Mouse (Mus musculus) heart, embryonic 14.5 days (tissue): ENCODE measurements around the gene AC124502.3. TPM values are rescaled to one million over a fixed set of nuclear protein-coding genes. Genes with fewer than 3 reads are reported as not detected.
"Not testable (repeated sequence)": the region's sequence is repeated elsewhere in the genome, so short reads cannot be mapped to it uniquely, and the experiment has no call there.

Source experiments
- ATAC-seq: fragments of 200-750 bp; cut with Nextera tagmentation; 2 replicates; pipeline ENCODE4 v1.8.0; 2017; ENCODE audit warnings: low read depth, moderate TSS enrichment; ENCODE audit not compliant: insufficient number of reproducible peaks, insufficient read depth, low FRiP score
- H3K27ac ChIP-seq, 2 experiments: fragments of 200-500 bp in 1 of 2; fragments of 300-500 bp in 1 of 2; sonication (generic) in 1 of 2; replicated peaks in 1 of 2; 2 replicates each; pipeline ENCODE4 v1.5.1; 2012 to 2014; ENCODE audit warnings: low read depth in 2 of 2, low read length in 2 of 2, control low read depth in 1 of 2, mild to moderate bottlenecking in 1 of 2, mixed read lengths in 1 of 2; ENCODE audit not compliant: control insufficient read depth in 1 of 2, insufficient read depth in 1 of 2
- H3K27me3 ChIP-seq: fragments of 300-500 bp; sonication (generic); 2 replicates; pipeline ENCODE4 v1.6.1; 2014; ENCODE audit warnings: mild to moderate bottlenecking, low read length, control low read depth; ENCODE audit not compliant: control insufficient read depth, insufficient read depth
- H3K36me3 ChIP-seq: fragments of 300-500 bp; sonication (generic); 2 replicates; pipeline ENCODE4 v1.6.1; 2014; ENCODE audit warnings: mild to moderate bottlenecking, control low read depth, low read length, mixed read lengths; ENCODE audit not compliant: control insufficient read depth, insufficient read depth
- H3K4me1 ChIP-seq, 2 experiments: fragments of 200-500 bp in 1 of 2; fragments of 300-500 bp in 1 of 2; sonication (generic) in 1 of 2; 2 replicates each; pipeline ENCODE4 v1.6.1; 2012 to 2014; ENCODE audit warnings: low read length in 2 of 2, control low read depth in 1 of 2, mixed read lengths in 1 of 2; ENCODE audit not compliant: control insufficient read depth in 2 of 2, insufficient read depth in 2 of 2
- H3K4me2 ChIP-seq: fragments of 300-500 bp; sonication (generic); 2 replicates; pipeline ENCODE4 v1.6.1; 2014; ENCODE audit warnings: mild to moderate bottlenecking, low read length
- H3K4me3 ChIP-seq, 2 experiments: fragments of 200-500 bp in 1 of 2; fragments of 300-500 bp in 1 of 2; sonication (generic) in 1 of 2; 2 replicates each; pipeline ENCODE4 v1.5.1; 2012 to 2014; ENCODE audit warnings: low read length in 2 of 2, mild to moderate bottlenecking in 2 of 2, control low read depth in 1 of 2, low read depth in 1 of 2, moderate library complexity in 1 of 2; ENCODE audit not compliant: control insufficient read depth in 1 of 2, insufficient read depth in 1 of 2
- H3K9ac ChIP-seq: fragments of 300-500 bp; sonication (generic); 2 replicates; pipeline ENCODE4 v1.6.1; 2014; ENCODE audit warnings: mild to moderate bottlenecking, low read length
- H3K9me3 ChIP-seq: fragments of 300-500 bp; sonication (generic); 2 replicates; pipeline ENCODE4 v1.6.1; 2016; ENCODE audit warnings: low read length, control low read depth; ENCODE audit not compliant: control insufficient read depth
- WGBS: fragments of 180-500 bp; shearing (Covaris S2); extraction: QIAGEN DNeasy Blood & Tissue Kit; methylation state at CpG from one replicate; pipeline ENCODE4 v1.1.7; 2014; 5-methylcytosine and 5-hydroxymethylcytosine counted together
- polyA plus RNA-seq: library from polyadenylated mRNA; unstranded; fragments of >200 nt; fragmentation: Nextera tagmentation; extraction: Ambion mirVana; gene quantifications from 2 replicates; pipeline ENCODE4 v1.2.1, GENCODE M21; 2014

The AC124502.3 gene
- polyA plus RNA-seq, 1 experiment from 2014 or later = 1.4 TPM

- peaks cover 8 to 9% of the 10 kb centered on the region in 2 experiments; a peak in 3 of 4 replicates for H3K4me1 ChIP-seq
- H3K4me2 ChIP-seq = no peak overlapping the region
- no peak for ATAC-seq
Measured at GRCm38 (mm10) chr19:5082005-5082404, 43.3 kb downstream of the AC124502.3 start.

GRCm38 (mm10) chr19:5082596-5082995 lies 43.9 kb downstream of the AC124502.3 start:
- ATAC-seq = no peak
- Histone ChIP-seq H3K4me2 (no peak overlapping the region), H3K27me3 (peaks cover 63% of the 10 kb centered on the region), H3K4me3 (no peak overlapping the region), H3K9ac (no peak overlapping the region), H3K27ac (no peak overlapping the region), H3K9me3 (no peaks in the 10 kb centered on the region), H3K4me1 (peaks cover 10 to 13% of the 10 kb centered on the region in 2 experiments), H3K36me3 (no peaks in the 10 kb centered on the region)
- WGBS = 51% methylated on average over 24 of the region's 24 CpGs

More at GRCm38 (mm10) chr19:5082005-5082404, 43.3 kb downstream of the AC124502.3 start:
- Histone ChIP-seq H3K4me3 (no peak overlapping the region), H3K27me3 (peaks cover 63% of the 10 kb centered on the region), H3K36me3 (no peaks in the 10 kb centered on the region), H3K9me3 (no peaks in the 10 kb centered on the region), H3K27ac (no peak overlapping the region), H3K9ac (no peak overlapping the region)
- WGBS = 54% methylated on average over 18 of the region's 18 CpGs

DNA sequence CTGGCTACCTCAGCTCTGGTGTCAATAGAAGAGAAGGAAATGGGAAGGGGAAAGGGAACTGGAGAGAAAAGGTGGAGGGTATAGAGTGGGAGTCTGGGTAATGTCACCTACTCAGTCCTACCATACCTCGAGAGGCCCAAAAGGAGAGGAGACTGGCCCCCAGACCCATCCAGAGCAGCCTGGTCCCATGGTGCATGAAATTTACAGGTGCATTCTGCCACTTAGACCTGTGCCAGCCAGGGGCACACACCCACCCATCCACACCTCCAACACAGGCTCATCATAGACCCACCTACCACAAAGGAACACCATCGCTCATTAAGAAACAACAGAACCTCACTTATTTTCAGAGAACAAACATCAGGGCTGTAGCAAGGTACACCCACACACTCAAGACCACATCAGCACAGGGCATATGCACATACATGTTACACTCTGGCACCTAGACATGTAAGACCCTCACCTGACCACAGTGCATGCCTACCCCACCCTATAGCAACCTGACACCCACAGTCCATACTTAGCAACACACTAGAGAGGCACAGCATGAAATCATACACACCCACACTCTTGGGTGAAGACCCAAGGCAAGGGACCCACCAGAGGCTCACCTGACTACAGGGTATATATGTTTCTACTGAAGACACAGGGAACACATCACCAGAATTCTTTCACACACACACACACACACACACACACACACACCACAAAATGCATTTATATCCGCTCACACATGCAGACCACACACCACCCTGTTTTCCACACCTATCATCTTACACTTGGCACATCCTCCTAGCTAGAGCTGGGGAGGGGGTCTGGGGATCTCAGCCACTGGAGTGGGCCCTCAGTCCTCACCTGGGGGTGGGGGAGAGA lies 45.5 kb downstream of the AC124502.3 start:
- Histone ChIP-seq H3K4me1 (peaks cover 13 to 18% of the 10 kb centered on the region in 2 experiments), H3K36me3 (no peaks in the 10 kb centered on the region), H3K27ac (no peak overlapping the region), H3K4me2 (no peak overlapping the region), H3K27me3 (peaks cover 63% of the 10 kb centered on the region), H3K9ac (no peak overlapping the region), H3K4me3 (peak overlapping the region; percentile 51 to 54; a peak in 2 of 4 replicates), H3K9me3 (no peaks in the 10 kb centered on the region)
- 68% methylated on average over 3 of the region's 3 CpGs for WGBS
- ATAC-seq = no peak

DNA sequence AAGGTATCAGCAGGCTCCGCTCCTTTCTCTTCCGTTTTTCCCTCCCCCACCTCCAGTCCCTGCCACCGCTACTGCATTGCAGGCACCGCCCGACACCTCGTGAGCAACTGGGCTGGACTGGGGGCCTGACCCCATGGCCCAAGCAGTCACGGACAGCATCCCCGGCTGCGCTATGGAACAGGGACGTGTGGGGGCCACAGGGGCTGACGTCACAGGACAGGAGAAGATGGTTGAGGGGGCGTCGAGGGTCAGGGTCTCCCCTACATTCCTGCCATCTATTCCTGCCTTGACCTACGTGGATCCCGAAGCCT lies 46.1 kb downstream of the AC124502.3 start:
- H3K4me1 ChIP-seq = peaks cover 15 to 20% of the 10 kb centered on the region in 2 experiments
- ATAC-seq = no peak
- H3K36me3 ChIP-seq = peaks cover 4% of the 10 kb centered on the region; the same call in 1 of the 2 replicates
- H3K4me2 ChIP-seq = peak overlapping the region; percentile 89
- H3K27me3 ChIP-seq = peaks cover 61% of the 10 kb centered on the region
- peak overlapping the region; percentile 55; the same call in 1 of the 2 replicates for H3K9ac ChIP-seq
- WGBS = 4% methylated on average over 15 of the region's 15 CpGs
- H3K9me3 ChIP-seq = no peaks in the 10 kb centered on the region
- H3K27ac ChIP-seq = no peak overlapping the region
- H3K4me3 ChIP-seq = peak overlapping the region; percentile 51 to 54

GRCm38 (mm10) chr19:5085145-5085863 lies 46.6 kb downstream of the AC124502.3 start, which contains the start of gene Tmem151a:
Gene Tmem151a, minus strand, starts transcription at chr19:5085531.
- Histone ChIP-seq H3K4me3 (peak within 1 kb of the TSS; percentile 51 to 54), H3K9ac (peak within 1 kb of the TSS; percentile 55; the same call in 1 of the 2 replicates), H3K36me3 (peaks cover 9% of the 10 kb centered on the region), H3K4me1 (peaks cover 15 to 20% of the 10 kb centered on the region in 2 experiments), H3K27me3 (peaks cover 56% of the 10 kb centered on the region), H3K27ac (no peak within 1 kb of the TSS), H3K9me3 (no peaks in the 10 kb centered on the region), H3K4me2 (peak within 1 kb of the TSS; percentile 89)
- ATAC-seq = no peak
- under 1% methylated on average over 63 of the region's 69 CpGs for WGBS

GRCm38 (mm10) chr19:5086533-5086932 lies 47.8 kb downstream of the AC124502.3 start:
- H3K27ac ChIP-seq, ATAC-seq, H3K4me2 ChIP-seq, H3K9ac ChIP-seq, H3K4me3 ChIP-seq, H3K9me3 ChIP-seq: not testable (repeated sequence)
- H3K27me3 ChIP-seq = peaks cover 48% of the 10 kb centered on the region
- H3K4me1 ChIP-seq = peaks cover 15 to 20% of the 10 kb centered on the region in 2 experiments
- WGBS = 48% methylated on average over 4 of the region's 4 CpGs
- peaks cover 21% of the 10 kb centered on the region for H3K36me3 ChIP-seq

GRCm38 (mm10) chr19:5087884-5088728 lies 49.4 kb downstream of the AC124502.3 start, which contains the start of gene Yif1a:
Gene Yif1a, plus strand, starts transcription at chr19:5088538.
- ATAC-seq = peak; percentile 87
- peak within 1 kb of the TSS; percentile 85 for H3K9ac ChIP-seq
- peak within 1 kb of the TSS; percentile 74 for H3K4me2 ChIP-seq
- peaks cover 33% of the 10 kb centered on the region for H3K27me3 ChIP-seq
- H3K9me3 ChIP-seq = no peaks in the 10 kb centered on the region
- H3K36me3 ChIP-seq = peaks cover 37% of the 10 kb centered on the region
- H3K4me3 ChIP-seq = peak within 1 kb of the TSS; percentile 67 to 78
- H3K4me1 ChIP-seq = peaks cover 15 to 20% of the 10 kb centered on the region in 2 experiments
- WGBS = under 1% methylated on average over 58 of the region's 58 CpGs
- H3K27ac ChIP-seq = peak within 1 kb of the TSS; percentile 53 to 75
